Mouse (Mus musculus) heart, adult 8-10 months (tissue): Measurements from ENCODE around the gene Gnb3. TPM values are rescaled to one million over a fixed set of nuclear protein-coding genes. Genes with fewer than 3 reads are reported as not detected.
"Not testable (repeated sequence)": the region's sequence is repeated elsewhere in the genome, so short reads cannot be mapped to it uniquely, and the experiment has no call there.

Source experiments
- DNase-seq: peaks from one replicate; pipeline ENCODE4 v3.0.0; 2022; ENCODE audit warnings: low spot score
- total RNA-seq, 4 experiments: library from RNA; stranded (reverse); gene quantifications; 2 replicates each; pipeline ENCODE4 v1.2.4; 2022

The Gnb3 gene
- total RNA-seq, 4 experiments from 2014 or later = 11.6 to 18.4 (median 16.7) TPM

DNA sequence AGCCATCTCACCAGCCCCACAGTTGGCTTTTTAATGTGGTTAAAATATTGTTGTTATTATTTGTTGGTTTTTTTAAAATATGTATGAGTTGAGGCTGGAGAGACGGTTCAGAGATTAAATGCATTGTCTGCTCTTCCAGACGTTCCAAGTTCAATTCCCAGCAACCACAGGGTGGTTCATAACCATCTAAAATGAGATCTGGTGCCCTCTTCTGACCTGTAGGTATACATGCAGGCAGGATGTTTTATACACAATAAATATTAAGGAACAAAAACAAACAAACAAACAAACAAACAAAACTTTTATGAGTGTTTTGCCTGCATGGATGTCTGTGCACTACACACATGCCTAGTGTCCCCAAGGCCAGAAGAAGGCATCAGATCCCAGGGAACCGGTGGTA lies 37.0 kb downstream of the Gnb3 start:
- DNase-seq = no peak

DNA sequence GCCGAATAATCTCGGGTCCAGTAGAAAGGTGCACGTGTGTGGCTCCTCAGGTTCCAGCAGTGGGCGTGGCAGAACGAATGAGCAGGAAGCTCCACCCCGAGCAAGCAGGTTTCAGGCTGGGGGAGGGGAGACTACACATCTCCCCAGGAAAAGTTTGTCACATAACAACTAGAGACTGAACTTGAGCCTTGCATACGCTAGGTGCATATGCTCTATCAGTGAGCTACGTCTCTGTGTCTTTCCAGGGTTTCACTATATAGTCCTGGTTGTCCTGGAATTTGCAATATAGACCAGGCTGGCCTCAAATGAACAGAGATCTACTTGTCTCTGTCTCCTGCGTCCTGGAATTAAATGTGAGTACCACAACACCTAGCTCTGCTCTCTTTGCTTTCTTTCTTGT lies 37.7 kb downstream of the Gnb3 start:
- not testable (repeated sequence) for DNase-seq

DNA sequence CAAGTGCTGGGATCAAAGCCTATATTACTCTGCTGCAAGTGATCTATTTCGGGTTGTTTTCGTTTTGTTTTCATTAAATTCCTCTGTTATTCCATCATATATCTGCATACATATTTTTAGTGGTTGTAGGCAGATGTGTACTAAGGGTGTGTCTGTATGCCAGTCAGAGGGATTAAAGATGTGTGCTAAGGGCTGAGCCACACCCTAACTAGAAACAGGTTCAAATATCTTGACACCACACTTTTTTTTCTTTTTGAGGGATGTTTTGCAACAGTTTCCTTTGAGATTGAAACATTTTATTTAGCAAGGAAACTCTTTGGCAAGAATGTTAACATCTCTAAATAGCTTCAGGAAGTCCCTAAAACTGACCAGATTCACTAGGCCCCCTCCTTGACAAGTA lies 43.9 kb downstream of the Gnb3 start:
- no peak for DNase-seq

DNA sequence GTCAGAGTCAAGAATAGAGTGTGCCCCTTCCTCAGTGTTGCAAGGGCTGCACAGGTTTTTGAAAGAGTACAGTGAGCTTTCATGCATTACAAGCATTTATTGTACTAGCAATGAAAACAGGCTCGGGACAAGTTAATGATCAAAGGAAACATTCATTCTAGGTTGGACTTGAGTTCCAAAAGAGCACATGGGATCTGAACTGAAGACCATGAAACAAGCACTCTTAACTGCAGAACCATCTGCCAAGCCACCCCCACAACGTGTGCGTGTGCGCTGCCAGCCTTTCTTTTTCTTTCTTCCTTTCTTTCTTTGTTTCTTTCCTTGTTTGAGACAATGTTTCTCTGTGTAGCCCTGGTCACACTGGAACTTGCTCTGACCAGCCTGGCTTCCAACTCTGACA lies 44.3 kb downstream of the Gnb3 start:
- DNase-seq = no peak

DNA sequence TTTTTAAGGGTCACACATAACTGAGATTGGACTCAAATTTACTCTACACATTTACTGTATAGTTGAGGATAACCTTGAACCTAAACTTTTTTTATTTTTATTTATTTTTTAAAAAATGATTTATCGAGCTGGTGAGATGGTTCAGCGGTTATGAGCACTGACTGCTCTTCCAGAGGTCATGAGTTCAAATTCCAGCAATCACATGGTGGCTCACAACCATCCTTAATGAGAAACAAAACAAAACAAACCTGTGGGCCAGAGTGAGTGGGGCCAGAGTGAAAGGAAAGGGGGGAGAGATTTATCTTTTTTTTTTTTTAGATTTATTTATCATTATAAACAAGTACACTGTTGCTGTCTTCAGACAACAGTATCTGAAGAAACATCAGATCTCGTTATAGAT lies 48.2 kb downstream of the Gnb3 start:
- no peak for DNase-seq

DNA sequence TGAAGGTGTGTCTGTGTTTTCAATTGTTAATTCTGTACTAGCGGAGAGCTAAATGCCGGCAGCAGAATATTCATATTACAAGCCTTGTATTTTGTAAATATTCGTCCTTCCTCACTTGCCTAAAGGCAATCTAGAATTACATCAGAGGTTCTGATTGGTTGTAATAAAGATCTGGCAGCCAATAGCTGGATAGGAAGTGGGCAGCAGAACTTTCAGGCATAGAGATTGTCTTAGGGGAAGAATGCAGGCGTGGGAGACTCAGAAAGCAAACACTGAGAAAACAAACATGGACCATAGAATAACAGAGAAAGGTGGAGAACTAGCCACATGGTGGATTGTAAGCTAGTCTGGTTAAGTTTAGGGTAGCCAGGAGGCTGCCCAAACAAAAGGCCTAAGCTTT lies 50.0 kb downstream of the Gnb3 start:
- no peak for DNase-seq

DNA sequence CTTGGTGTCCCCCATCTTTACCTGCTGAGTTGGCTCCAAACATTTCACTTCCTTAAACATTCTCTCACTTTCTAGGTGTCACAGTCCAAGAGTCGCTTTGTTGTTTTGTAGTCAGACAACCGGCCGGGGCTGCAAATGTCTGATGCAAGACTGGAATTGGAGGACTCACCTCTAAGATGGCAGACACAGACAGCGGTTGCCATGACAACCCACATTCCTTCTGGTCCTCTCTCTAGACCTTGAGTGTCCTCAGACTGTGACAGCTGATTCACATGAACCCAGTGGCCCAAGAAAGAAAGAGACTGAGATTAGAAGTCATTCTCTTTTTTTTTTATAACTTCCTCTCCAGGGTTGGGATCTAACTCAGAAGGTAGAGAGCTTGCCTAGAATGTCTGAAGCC lies 50.6 kb downstream of the Gnb3 start:
- DNase-seq = no peak

DNA sequence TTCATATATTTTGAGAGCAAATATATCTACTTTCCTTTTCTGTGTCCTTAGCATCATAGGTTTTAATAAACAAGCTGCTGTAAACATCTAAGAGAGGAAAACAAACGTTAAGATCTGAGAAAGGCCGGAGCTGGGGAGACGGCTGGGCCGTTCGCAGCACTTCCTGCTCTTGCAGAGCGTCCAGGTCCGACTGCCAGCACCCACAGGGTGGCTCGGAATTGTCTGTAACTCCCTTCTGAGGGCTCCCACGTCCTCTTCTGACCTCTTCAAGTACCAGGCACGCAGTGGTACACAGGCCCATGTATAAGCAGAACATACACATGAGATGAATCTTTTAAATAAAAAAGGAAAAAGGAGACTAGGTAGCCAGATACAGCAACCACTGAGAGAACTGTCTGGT lies 52.4 kb downstream of the Gnb3 start:
- no peak for DNase-seq

DNA sequence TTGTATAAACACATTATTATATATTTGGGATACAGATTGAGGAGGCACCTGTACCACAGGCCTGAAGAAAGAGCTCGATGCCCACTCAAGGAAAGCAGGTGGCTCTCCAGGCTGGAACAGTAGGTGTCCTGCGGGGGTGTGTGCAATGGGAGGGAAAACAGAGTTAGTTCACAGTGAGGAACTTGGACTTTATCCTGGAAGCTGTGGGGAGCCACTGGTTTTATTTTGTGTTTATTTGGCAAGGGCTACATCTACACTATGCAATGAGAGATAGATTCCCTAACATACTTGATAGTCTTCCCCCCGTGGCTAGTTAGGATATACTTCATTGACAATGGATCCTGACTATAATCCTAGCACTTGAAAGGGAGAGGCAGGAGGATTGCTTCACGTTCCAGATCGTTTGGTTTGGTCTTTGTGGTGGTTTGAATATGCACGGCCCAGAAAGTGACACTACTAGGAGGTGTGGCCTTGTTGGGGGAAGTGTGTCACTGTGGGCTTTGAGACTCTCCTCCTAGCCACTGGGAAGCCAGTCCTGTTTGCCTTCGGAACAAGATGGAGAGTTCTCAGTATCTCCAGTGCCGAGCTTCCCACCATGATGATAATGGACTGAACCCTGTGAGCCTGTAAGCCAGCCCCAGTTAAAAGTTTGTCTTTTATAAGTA lies 53.2 kb downstream of the Gnb3 start:
- no peak for DNase-seq

Other genes starting within 250 kb of the Gnb3 start
- gene C1s2, start 204.2 kb downstream of the Gnb3 start, total RNA-seq = under 1 TPM; 0.28 to 0.65 (median 0.48) TPM
- gene Lpcat3, start 177.2 kb downstream of the Gnb3 start, total RNA-seq = 10 to 100 TPM; 38.8 to 39.9 (median 39.1) TPM
- 10 to 100 TPM; 64.4 to 81.5 (median 73.0) TPM for gene Emg1, start 128.1 kb downstream of the Gnb3 start, total RNA-seq
- gene Phb2, start 127.9 kb downstream of the Gnb3 start, total RNA-seq = 100 to 1,000 TPM; 251 to 296 (median 279) TPM
- 1 to 10 TPM; 2.0 to 5.7 (median 3.1) TPM for gene Ptpn6, start 101.6 kb downstream of the Gnb3 start, total RNA-seq
- gene Grcc10, start 98.9 kb downstream of the Gnb3 start, total RNA-seq = 100 to 1,000 TPM; 286 to 318 (median 310) TPM
- under 1 TPM in 1 of 4 experiments, not detected in 3; 0.41 TPM for gene Gm45234, start 84.3 kb downstream of the Gnb3 start, total RNA-seq
- gene Atn1, start 83.8 kb downstream of the Gnb3 start, total RNA-seq = 10 to 100 TPM; 40.9 to 48.2 (median 45.2) TPM
- gene Eno2, start 70.6 kb downstream of the Gnb3 start, total RNA-seq = 1 to 10 TPM; 3.2 to 6.1 (median 4.8) TPM
- 1 to 10 TPM in 1 of 4 experiments, under 1 TPM in 2, not detected in 1; 0.37 to 1.2 (median 0.41) TPM for gene Lrrc23, start 60.5 kb downstream of the Gnb3 start, total RNA-seq
- gene Spsb2, start 31.6 kb downstream of the Gnb3 start, total RNA-seq = 1 to 10 TPM; 2.0 to 5.8 (median 3.2) TPM
- 1,000 to 10,000 TPM in 1 of 4 experiments, 100 to 1,000 TPM in 3; 893 to 1,022 (median 969) TPM for gene Tpi1, start 26.0 kb downstream of the Gnb3 start, total RNA-seq
- 10 to 100 TPM; 72.5 to 79.7 (median 75.8) TPM for gene Usp5, start 10.8 kb downstream of the Gnb3 start, total RNA-seq
- 1 to 10 TPM in 1 of 4 experiments, under 1 TPM in 3; 0.14 to 1.4 (median 0.40) TPM for gene Cdca3, start 10.7 kb downstream of the Gnb3 start, total RNA-seq
- gene P3h3, start 17.5 kb upstream of the Gnb3 start, total RNA-seq = 1 to 10 TPM; 8.0 to 9.7 (median 9.4) TPM
- gene Gpr162, start 23.7 kb upstream of the Gnb3 start, total RNA-seq = 1 to 10 TPM in 1 of 4 experiments, under 1 TPM in 3; 0.31 to 1.6 (median 0.74) TPM
- gene Cd4, start 47.9 kb upstream of the Gnb3 start, total RNA-seq = under 1 TPM; 0.19 to 0.54 (median 0.25) TPM
- gene Lag3, start 71.4 kb upstream of the Gnb3 start, total RNA-seq = under 1 TPM in 2 of 4 experiments, not detected in 2; 0.24 to 0.75 TPM
- 100 to 1,000 TPM; 116 to 160 (median 152) TPM for gene Ptms, start 79.8 kb upstream of the Gnb3 start, total RNA-seq
- 100 to 1,000 TPM; 177 to 202 (median 195) TPM for gene Mlf2, start 91.1 kb upstream of the Gnb3 start, total RNA-seq
- gene Cops7a, start 125.3 kb upstream of the Gnb3 start, total RNA-seq = 100 to 1,000 TPM in 2 of 4 experiments, 10 to 100 TPM in 2; 98.1 to 109 (median 103) TPM
- 1 to 10 TPM in 1 of 4 experiments, under 1 TPM in 3; 0.31 to 2.7 (median 0.41) TPM for gene Pianp, start 156.4 kb upstream of the Gnb3 start, total RNA-seq
- gene Zfp384, start 168.9 kb upstream of the Gnb3 start, total RNA-seq = 10 to 100 TPM; 21.0 to 24.4 (median 23.6) TPM
- 10 to 100 TPM; 24.7 to 27.7 (median 25.1) TPM for gene Ing4, start 199.5 kb upstream of the Gnb3 start, total RNA-seq
- gene Acrbp, start 209.4 kb upstream of the Gnb3 start, total RNA-seq = 1 to 10 TPM; 1.5 to 2.6 (median 2.2) TPM
- 1 to 10 TPM in 1 of 4 experiments, not detected in 3; 1.6 TPM for gene Lpar5, start 227.6 kb upstream of the Gnb3 start, total RNA-seq